Mouse (Mus musculus) neural tube, embryonic 15.5 days (tissue): ENCODE data around the gene Them7. TPM values are rescaled to one million over a fixed set of nuclear protein-coding genes. Genes with fewer than 3 reads are reported as not detected.

Source experiments
- ATAC-seq: fragments of 200-750 bp; cut with Nextera tagmentation; 2 replicates; pipeline ENCODE4 v1.8.0; 2017; ENCODE audit warnings: mild to moderate bottlenecking, moderate TSS enrichment, moderate library complexity; ENCODE audit not compliant: low FRiP score
- H3K27ac ChIP-seq: fragments of 300-500 bp; sonication (generic); replicated peaks from 2 replicates; pipeline ENCODE4 v1.5.1; 2015; ENCODE audit warnings: mild to moderate bottlenecking, inconsistent platforms
- H3K27me3 ChIP-seq: fragments of 300-500 bp; sonication (generic); replicated peaks from 2 replicates; pipeline ENCODE4 v1.6.1; 2015; ENCODE audit warnings: inconsistent platforms
- H3K36me3 ChIP-seq: fragments of 300-500 bp; sonication (generic); 2 replicates; pipeline ENCODE4 v1.6.1; 2015; ENCODE audit warnings: inconsistent platforms
- H3K4me1 ChIP-seq: fragments of 300-500 bp; sonication (generic); 2 replicates; pipeline ENCODE4 v1.6.1; 2015; ENCODE audit warnings: inconsistent platforms
- H3K4me2 ChIP-seq: fragments of 300-500 bp; sonication (generic); 2 replicates; pipeline ENCODE4 v1.6.1; 2015; ENCODE audit warnings: inconsistent platforms, mild to moderate bottlenecking, moderate library complexity
- H3K4me3 ChIP-seq: fragments of 300-500 bp; sonication (generic); replicated peaks from 2 replicates; pipeline ENCODE4 v1.5.1; 2015; ENCODE audit warnings: mild to moderate bottlenecking, inconsistent platforms
- H3K9ac ChIP-seq: fragments of 300-500 bp; sonication (generic); replicated peaks from 2 replicates; pipeline ENCODE4 v1.6.1; 2015; ENCODE audit warnings: mild to moderate bottlenecking, inconsistent platforms
- H3K9me3 ChIP-seq: fragments of 300-500 bp; sonication (generic); replicated peaks from 2 replicates; pipeline ENCODE4 v1.6.1; 2016; ENCODE audit warnings: inconsistent platforms
- WGBS: fragments of 180-500 bp; shearing (Covaris S2); methylation state at CpG from one replicate; pipeline ENCODE4 v1.1.7; 2015; ENCODE audit warnings: mixed read lengths; 5-methylcytosine and 5-hydroxymethylcytosine counted together
- polyA plus RNA-seq: library from polyadenylated mRNA; unstranded; fragments of >200 nt; fragmentation: Nextera tagmentation; extraction: Ambion mirVana; gene quantifications from 2 replicates; pipeline ENCODE4 v1.2.1, GENCODE M21; 2015

The Them7 gene
- polyA plus RNA-seq, 1 experiment from 2014 or later, result 0.14 TPM

GRCm38 (mm10) chr2:105356791-105357190, 132.7 kb downstream of the Them7 start:
- no peak for ATAC-seq
- Histone ChIP-seq H3K9me3 (no peaks in the 10 kb centered on the region), H3K27me3 (no peaks in the 10 kb centered on the region; the same call in 1 of the 2 replicates), H3K27ac (no peak overlapping the region), H3K4me2 (no peak overlapping the region), H3K36me3 (no peaks in the 10 kb centered on the region), H3K4me3 (no peak overlapping the region), H3K4me1 (peaks cover 6% of the 10 kb centered on the region), H3K9ac (no peak overlapping the region)
- 45% methylated on average over 5 of the region's 5 CpGs for WGBS

GRCm38 (mm10) chr2:105358040-105358439, 133.9 kb downstream of the Them7 start:
- no peak overlapping the region for H3K9ac ChIP-seq
- no peaks in the 10 kb centered on the region for H3K9me3 ChIP-seq
- 89% methylated on average over 3 of the region's 3 CpGs for WGBS
- H3K4me3 ChIP-seq, result no peak overlapping the region
- peaks cover 6% of the 10 kb centered on the region for H3K4me1 ChIP-seq
- no peak for ATAC-seq
- no peaks in the 10 kb centered on the region for H3K36me3 ChIP-seq
- no peak overlapping the region for H3K27ac ChIP-seq
- H3K27me3 ChIP-seq, result no peaks in the 10 kb centered on the region; the same call in 1 of the 2 replicates
- H3K4me2 ChIP-seq, result no peak overlapping the region

DNA sequence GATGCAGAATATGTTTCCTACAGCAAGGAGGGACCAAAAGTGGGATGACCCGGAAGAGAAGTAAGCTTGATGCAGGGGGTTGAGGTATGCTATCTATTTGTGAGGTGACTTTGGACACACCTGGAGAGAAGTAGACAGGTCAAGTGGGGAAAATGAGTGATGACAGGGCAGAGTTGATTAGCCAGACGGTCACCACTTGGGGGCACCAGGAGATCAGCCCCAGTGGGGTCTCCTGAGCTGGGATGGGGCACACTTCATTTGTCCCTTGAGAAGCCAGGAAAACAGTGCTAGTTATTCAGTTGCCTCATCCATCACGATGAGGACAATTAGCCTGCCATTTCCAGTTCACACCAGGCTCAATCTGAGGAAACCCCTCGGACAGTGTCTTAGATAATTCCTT, 143.5 kb downstream of the Them7 start:
- no peak overlapping the region for H3K27ac ChIP-seq
- H3K4me2 ChIP-seq, result no peak overlapping the region
- no peak overlapping the region for H3K9ac ChIP-seq
- 32% methylated on average over 4 of the region's 4 CpGs for WGBS
- no peaks in the 10 kb centered on the region for H3K27me3 ChIP-seq
- ATAC-seq, result no peak
- no peak overlapping the region for H3K4me3 ChIP-seq
- peaks cover 9% of the 10 kb centered on the region for H3K4me1 ChIP-seq
- no peaks in the 10 kb centered on the region for H3K9me3 ChIP-seq
- H3K36me3 ChIP-seq, result no peaks in the 10 kb centered on the region

DNA sequence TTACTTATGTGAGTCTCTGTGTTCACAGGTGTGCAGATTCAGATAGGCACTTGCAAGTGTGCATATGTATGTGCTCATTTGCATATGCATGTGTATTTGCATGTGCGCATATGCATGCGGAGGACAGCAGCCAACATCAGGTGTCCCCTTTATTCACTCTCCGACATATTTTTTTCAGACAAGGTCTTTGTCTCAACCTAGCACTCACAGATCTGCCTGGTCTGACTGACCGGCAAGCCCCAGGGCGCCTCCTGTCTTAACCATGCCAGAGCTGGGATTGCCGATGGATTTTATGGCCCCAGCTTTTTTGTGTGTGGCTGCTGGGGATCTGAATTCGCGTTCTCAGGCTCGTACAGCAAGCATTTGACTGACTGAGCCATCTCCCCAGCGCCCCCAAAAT, 146.1 kb downstream of the Them7 start:
- no peaks in the 10 kb centered on the region for H3K36me3 ChIP-seq
- H3K27me3 ChIP-seq, result peaks cover 9% of the 10 kb centered on the region; the same call in 1 of the 2 replicates
- H3K27ac ChIP-seq, result 0 out of 2 replicates have a peak overlapping the region, but pooled peaks have one; percentile 29
- peaks cover 9% of the 10 kb centered on the region for H3K4me1 ChIP-seq
- peak overlapping the region; percentile 23; the same call in 1 of the 2 replicates for H3K9ac ChIP-seq
- 3% methylated on average over 10 of the region's 10 CpGs for WGBS
- peak overlapping the region; percentile 56 for H3K4me2 ChIP-seq
- no peaks in the 10 kb centered on the region for H3K9me3 ChIP-seq
- H3K4me3 ChIP-seq, result peak overlapping the region; percentile 24
- ATAC-seq, result peak; percentile 40; the same call in 1 of the 2 replicates

- peaks cover 9% of the 10 kb centered on the region; the same call in 1 of the 2 replicates for H3K27me3 ChIP-seq
- 17% methylated on average over 14 of the region's 14 CpGs for WGBS
- 0 out of 2 replicates have a peak overlapping the region, but pooled peaks have one; percentile 29 for H3K27ac ChIP-seq
- no peaks in the 10 kb centered on the region for H3K9me3 ChIP-seq
- peaks cover 9% of the 10 kb centered on the region for H3K4me1 ChIP-seq
- no peak overlapping the region; the same call in 1 of the 2 replicates for H3K9ac ChIP-seq
- no peaks in the 10 kb centered on the region for H3K36me3 ChIP-seq
- peak overlapping the region; percentile 24 for H3K4me3 ChIP-seq
- ATAC-seq, result peak; percentile 72; the same call in 1 of the 2 replicates
- peak overlapping the region; percentile 56 for H3K4me2 ChIP-seq
Observed at GRCm38 (mm10) chr2:105370698-105371097, 146.6 kb downstream of the Them7 start.

- Histone ChIP-seq H3K27me3 (peaks cover 9% of the 10 kb centered on the region; the same call in 1 of the 2 replicates), H3K4me1 (peaks cover 9% of the 10 kb centered on the region), H3K4me3 (no peak overlapping the region), H3K4me2 (no peak overlapping the region), H3K9ac (no peak overlapping the region), H3K9me3 (no peaks in the 10 kb centered on the region), H3K27ac (no peak overlapping the region), H3K36me3 (no peaks in the 10 kb centered on the region)
- no peak for ATAC-seq
- 92% methylated on average over 6 of the region's 6 CpGs for WGBS
Observed at GRCm38 (mm10) chr2:105372156-105372555, 148.0 kb downstream of the Them7 start.

- Histone ChIP-seq H3K36me3 (no peaks in the 10 kb centered on the region), H3K4me3 (no peak overlapping the region), H3K27me3 (peaks cover 9% of the 10 kb centered on the region; the same call in 1 of the 2 replicates), H3K4me2 (no peak overlapping the region), H3K27ac (no peak overlapping the region), H3K9ac (no peak overlapping the region), H3K4me1 (peaks cover 9% of the 10 kb centered on the region), H3K9me3 (no peaks in the 10 kb centered on the region)
- ATAC-seq, result no peak
- 84% methylated on average over 5 of the region's 5 CpGs for WGBS
Observed at GRCm38 (mm10) chr2:105372727-105373126, 148.6 kb downstream of the Them7 start.

DNA sequence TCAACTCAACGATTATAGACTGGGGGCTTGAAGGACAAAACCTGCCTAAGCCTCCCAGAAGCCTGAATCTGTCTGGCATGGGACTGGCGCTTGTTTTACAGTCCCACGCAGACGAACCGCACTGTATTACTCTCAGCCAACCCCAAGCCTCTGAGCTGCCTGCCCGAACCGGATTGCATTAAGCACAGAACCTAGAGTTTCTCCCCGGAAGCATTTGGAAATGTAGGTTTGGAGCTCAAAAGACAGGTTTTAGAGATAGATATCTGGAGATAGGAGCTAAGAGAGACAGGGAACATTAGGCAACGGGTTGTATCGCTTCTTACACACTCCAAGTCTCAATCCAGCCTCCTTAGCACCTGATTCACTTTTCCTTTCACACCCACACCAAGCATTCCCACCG, 149.5 kb downstream of the Them7 start:
- Histone ChIP-seq H3K36me3 (no peaks in the 10 kb centered on the region), H3K9me3 (no peaks in the 10 kb centered on the region), H3K4me1 (peaks cover 9% of the 10 kb centered on the region), H3K9ac (no peak overlapping the region), H3K27me3 (peaks cover 9% of the 10 kb centered on the region; the same call in 1 of the 2 replicates), H3K4me2 (no peak overlapping the region), H3K27ac (no peak overlapping the region), H3K4me3 (no peak overlapping the region)
- no peak for ATAC-seq
- 89% methylated on average over 11 of the region's 11 CpGs for WGBS

GRCm38 (mm10) chr2:105375261-105375660, 151.1 kb downstream of the Them7 start:
- Histone ChIP-seq H3K9ac (no peak overlapping the region), H3K4me3 (no peak overlapping the region), H3K9me3 (no peaks in the 10 kb centered on the region), H3K4me2 (no peak overlapping the region), H3K36me3 (no peaks in the 10 kb centered on the region), H3K4me1 (peaks cover 6% of the 10 kb centered on the region), H3K27ac (no peak overlapping the region), H3K27me3 (peaks cover 9% of the 10 kb centered on the region; the same call in 1 of the 2 replicates)
- ATAC-seq, result no peak
- 89% methylated on average over 7 of the region's 7 CpGs for WGBS

- H3K4me3 ChIP-seq, result no peak overlapping the region
- no peaks in the 10 kb centered on the region for H3K36me3 ChIP-seq
- no peak overlapping the region for H3K4me2 ChIP-seq
- no peak for ATAC-seq
- H3K9ac ChIP-seq, result no peak overlapping the region
- H3K27ac ChIP-seq, result no peak overlapping the region
- 0 out of 2 replicates have a peak, but pooled peaks cover 2% of the 10 kb centered on the region for H3K4me1 ChIP-seq
- 71% methylated on average over 4 of the region's 4 CpGs for WGBS
- no peaks in the 10 kb centered on the region for H3K9me3 ChIP-seq
- peaks cover 9% of the 10 kb centered on the region; the same call in 1 of the 2 replicates for H3K27me3 ChIP-seq
Observed at GRCm38 (mm10) chr2:105375705-105376104, 151.6 kb downstream of the Them7 start.

DNA sequence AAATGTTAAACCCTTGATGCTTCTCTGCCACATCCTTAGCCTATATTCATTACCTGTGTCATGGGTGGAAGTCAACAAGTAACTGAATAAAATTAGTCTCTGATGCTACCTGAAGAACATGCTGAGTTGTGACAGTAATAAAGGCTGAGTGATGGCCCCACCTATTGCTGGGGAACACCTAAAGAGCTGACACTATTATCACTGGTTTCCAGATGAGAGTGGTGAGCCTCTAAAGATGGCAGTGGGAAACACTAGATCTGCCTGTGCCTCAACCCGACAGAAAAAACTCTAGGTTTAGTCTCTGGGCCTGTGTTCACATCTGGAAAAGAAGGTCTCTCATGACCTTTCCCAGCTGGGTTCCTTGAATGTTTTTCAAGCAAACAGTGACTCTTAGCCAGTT, 155.6 kb downstream of the Them7 start:
- Histone ChIP-seq H3K36me3 (no peaks in the 10 kb centered on the region), H3K9ac (no peak overlapping the region), H3K4me2 (no peak overlapping the region), H3K27ac (no peak overlapping the region), H3K9me3 (no peaks in the 10 kb centered on the region), H3K27me3 (no peaks in the 10 kb centered on the region), H3K4me3 (no peak overlapping the region), H3K4me1 (0 out of 2 replicates have a peak, but pooled peaks cover 4% of the 10 kb centered on the region)
- no peak for ATAC-seq
- WGBS, result 79% methylated on average over 1 of the region's 1 CpGs

GRCm38 (mm10) chr2:105380757-105381319, 156.7 kb downstream of the Them7 start:
- H3K27me3 ChIP-seq, result no peaks in the 10 kb centered on the region
- 89% methylated on average over 3 of the region's 3 CpGs for WGBS
- no peak for ATAC-seq
- H3K9ac ChIP-seq, result no peak overlapping the region
- 0 out of 2 replicates have a peak, but pooled peaks cover 4% of the 10 kb centered on the region for H3K4me1 ChIP-seq
- H3K4me3 ChIP-seq, result no peak overlapping the region
- 0 out of 2 replicates have a peak, but pooled peaks cover 1% of the 10 kb centered on the region for H3K36me3 ChIP-seq
- H3K4me2 ChIP-seq, result no peak overlapping the region
- no peaks in the 10 kb centered on the region for H3K9me3 ChIP-seq
- no peak overlapping the region for H3K27ac ChIP-seq
